Mouse (Mus musculus): Measurements from ENCODE around the gene Gm9736.
"Not testable (repeated sequence)": the region's sequence is repeated elsewhere in the genome, so short reads cannot be mapped to it uniquely, and the experiment has no call there.

DNA sequence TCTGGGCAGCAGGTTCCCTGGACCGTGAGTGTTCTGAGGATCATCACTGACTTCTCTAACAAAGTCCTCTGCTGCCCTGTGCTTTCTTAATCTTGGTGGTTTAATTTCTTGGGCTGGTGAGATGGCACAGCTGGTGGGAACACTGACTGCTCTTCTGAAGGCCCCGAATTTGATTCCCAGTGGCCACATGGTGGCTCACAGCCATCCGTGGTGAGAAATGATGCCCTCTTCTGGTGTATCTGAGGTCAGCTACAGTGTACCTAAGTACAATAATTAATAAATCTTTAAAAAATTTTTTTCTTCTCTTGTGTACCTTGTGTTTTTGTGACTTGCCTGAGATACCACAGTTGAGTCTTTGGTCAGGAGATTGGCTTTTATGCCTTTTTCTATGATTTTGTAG is 1.2 kb upstream of the Gm9736 start:
- not testable (repeated sequence) for TF ChIP-seq POLR2A (IDR thresholded peaks at IDR 0.05; ENCODE audit: borderline replicate concordance, control insufficient read depth, low read depth, low read length); CTCF (IDR thresholded peaks at IDR 0.05; ENCODE audit: control insufficient read depth, insufficient read depth, low read length)

Measured in bone marrow, adult 2 months (tissue).